Mouse (Mus musculus): ENCODE data around the gene Vmn1r43.
"Not testable (repeated sequence)": the region's sequence is repeated elsewhere in the genome, so short reads cannot be mapped to it uniquely, and the experiment has no call there.

Vmn1r43 gene

GRCm38 (mm10) chr6:89876313-89876712, at the start of gene Vmn1r43, which contains the start of gene Vmn1r42:
Vmn1r43 (minus strand) TSS chr6:89876413.
Vmn1r42 (minus strand) TSS chr6:89876413.
- in situ Hi-C loops (cut with MboI; ENCODE audit: unreplicated experiment in 2 of 2), result not testable (repeated sequence)

- in situ Hi-C loops (cut with MboI; ENCODE audit: unreplicated experiment in 2 of 2), result no loop called here
Measured at GRCm38 (mm10) chr6:89883812-89884211, 7.6 kb upstream of the Vmn1r43 start.

DNA sequence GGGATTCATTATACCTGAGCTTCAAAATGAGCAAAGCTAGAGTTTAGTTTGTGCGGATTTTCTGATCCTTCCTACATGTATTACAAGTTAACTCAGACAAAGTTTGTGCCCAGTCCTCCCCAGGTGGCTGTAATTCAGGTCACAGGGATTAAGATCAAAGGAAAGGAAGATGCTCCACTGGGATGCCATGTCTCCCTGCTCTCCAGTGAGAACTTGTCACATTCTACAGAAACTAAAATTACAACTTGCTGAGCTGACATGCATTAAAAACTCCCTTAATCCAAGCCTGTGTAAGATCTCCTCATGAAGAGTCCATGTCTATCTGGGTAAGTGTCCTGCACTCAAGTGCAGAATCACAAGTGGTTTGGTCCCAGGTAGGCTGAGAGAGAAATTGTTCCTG, 7.1 kb upstream of the Vmn1r43 start, which contains the start of gene Vmn1r44:
Gene Vmn1r44, plus strand, starts transcription at position 301 of the 400 bp plus-strand sequence.
- in situ Hi-C loops (cut with MboI; ENCODE audit: unreplicated experiment in 2 of 2), result no loop called here

DNA sequence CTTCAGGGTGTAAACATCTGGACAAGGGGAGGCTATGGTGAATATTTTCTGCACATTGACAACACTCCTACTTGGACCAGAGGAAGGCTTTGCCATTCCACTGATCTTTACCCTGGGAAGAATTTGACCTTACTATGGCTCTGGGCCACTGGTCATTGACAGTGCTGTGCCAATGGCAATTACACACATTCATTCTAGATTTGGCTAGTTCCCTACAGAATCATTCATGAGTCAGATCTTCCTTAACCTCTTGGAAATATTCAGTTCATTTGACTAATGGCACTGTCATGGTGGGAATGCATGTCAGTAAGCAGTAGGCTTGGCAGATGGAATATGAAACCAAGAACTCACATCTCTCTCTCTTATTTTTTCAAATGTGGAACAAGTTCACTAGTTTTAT, 4.7 kb upstream of the Vmn1r43 start:
- in situ Hi-C loops (cut with MboI; ENCODE audit: unreplicated experiment in 2 of 2), result no loop called here

DNA sequence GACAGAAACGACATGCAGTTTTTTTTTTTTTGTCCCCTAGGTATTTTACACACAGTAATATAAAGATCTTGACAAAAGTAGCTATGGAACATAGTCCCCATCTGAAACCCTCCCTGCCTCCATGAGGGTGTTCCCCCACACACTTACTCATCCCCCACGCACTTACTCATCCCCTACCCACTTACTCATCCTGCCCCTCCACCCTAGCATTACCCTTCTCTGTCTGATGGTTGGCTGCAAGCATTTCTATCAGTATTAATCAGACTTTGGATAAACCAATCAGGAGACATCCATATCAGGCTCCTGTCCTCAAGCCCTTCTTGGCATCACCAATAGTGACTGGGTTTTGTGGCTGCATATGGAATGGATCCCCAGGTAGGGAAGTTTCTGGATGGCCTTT, 750 bp upstream of the Vmn1r43 start:
- in situ Hi-C loops (cut with MboI; ENCODE audit: unreplicated experiment in 2 of 2), result no loop called here

GRCm38 (mm10) chr6:89867976-89868375, 8.2 kb downstream of the Vmn1r43 start:
- in situ Hi-C loops (cut with MboI; ENCODE audit: unreplicated experiment in 2 of 2), result no loop called here

DNA sequence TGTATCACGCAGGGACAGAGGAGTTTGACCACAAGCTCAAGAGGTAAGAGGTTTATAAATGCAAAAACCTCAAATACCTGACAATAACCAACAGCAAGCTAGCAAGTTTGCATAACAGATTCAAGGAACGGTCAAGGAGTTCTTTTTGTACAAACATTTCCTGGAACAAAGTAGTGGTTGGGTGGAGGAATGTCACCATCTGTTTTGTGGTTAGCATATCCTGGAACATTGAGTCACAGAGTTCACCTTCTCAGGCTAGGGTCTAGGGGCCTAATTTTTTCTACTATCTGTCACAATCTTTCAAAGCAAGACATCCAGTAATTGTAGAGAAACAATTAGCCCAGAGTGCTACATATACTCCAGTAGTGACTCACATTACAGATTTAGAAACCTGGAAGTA, 8.9 kb downstream of the Vmn1r43 start:
- in situ Hi-C loops (cut with MboI; ENCODE audit: unreplicated experiment in 2 of 2), result no loop called here

- in situ Hi-C loops (cut with MboI; ENCODE audit: unreplicated experiment in 2 of 2), result no loop called here
Measured at GRCm38 (mm10) chr6:89863792-89864191, 12.4 kb downstream of the Vmn1r43 start.

DNA sequence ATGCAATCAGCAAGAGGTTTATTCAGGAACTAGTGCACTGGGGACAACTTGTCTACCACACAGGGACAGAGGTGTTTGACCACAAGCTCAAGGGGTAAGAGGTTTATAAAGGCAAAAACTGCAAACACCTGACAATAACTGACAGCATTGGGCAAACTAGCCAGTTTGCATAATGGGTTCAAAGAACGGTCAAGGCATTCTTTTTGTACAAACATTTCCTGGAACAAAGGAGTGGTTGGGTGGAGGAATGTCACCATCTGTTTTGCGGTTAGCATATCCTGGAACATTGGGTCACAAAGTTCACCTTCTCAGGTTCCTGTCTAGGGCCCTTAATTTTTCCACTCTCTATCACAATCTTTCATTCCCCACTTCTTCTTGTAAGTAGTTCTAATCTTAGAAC, 16.4 kb downstream of the Vmn1r43 start:
- in situ Hi-C loops (cut with MboI; ENCODE audit: unreplicated experiment in 2 of 2), result no loop called here

GRCm38 (mm10) chr6:89857552-89857951, 18.7 kb downstream of the Vmn1r43 start:
- in situ Hi-C loops (cut with MboI; ENCODE audit: unreplicated experiment in 2 of 2), result no loop called here

All from v-Abl transformed pro-B cells (cell line).